Mouse (Mus musculus): ENCODE measurements at regions not wholly inside any gene's neighbourhood (a gene's known extent, or its start where the extent isn't known, plus 50 kb on each side); places are given as distances from the start of the nearest gene placed in this dataset.

GRCm38 (mm10) chrX:68546561-68546960 lies 131.8 kb upstream of the Fmr1 start:
- Histone ChIP-seq H3K27ac (ENCODE audit: insufficient read depth, low read depth) (no peak overlapping the region), H3K4me2 (ENCODE audit: insufficient read depth, low read depth, poor library complexity, severe bottlenecking) (no peak overlapping the region), H3K4me1 (ENCODE audit: control insufficient read depth in 1 of 2, insufficient read depth in 2 of 2) (no peaks in the 10 kb centered on the region), H3K4me3 (replicated peaks in 1 of 3; ENCODE audit: low read depth in 2 of 3, low read length in 2 of 3, poor library complexity in 1 of 3) (no peak overlapping the region), H3K9ac (ENCODE audit: insufficient read depth, low read depth) (no peak overlapping the region), H3K79me2 (replicated peaks; ENCODE audit: control insufficient read depth, extremely low read depth, insufficient read depth, poor library complexity, severe bottlenecking) (no peaks in the 10 kb centered on the region), H3K36me3 (replicated peaks in 1 of 2; ENCODE audit: control insufficient read depth in 1 of 2, insufficient read depth in 1 of 2, low read length in 1 of 2) (no peaks in the 10 kb centered on the region), H3K9me3 (replicated peaks; ENCODE audit: low read length) (no peaks in the 10 kb centered on the region), H3K27me3 (replicated peaks) (no peaks in the 10 kb centered on the region)
- dilution Hi-C loops (cut with MboI; ENCODE audit: extremely low pct_ligation_motif_present, extremely low pct_unique_long_range_greater_than_20kb, low sequenced_read_pairs) (no loop called here), in situ Hi-C loops (cut with MboI; ENCODE audit: low pct_ligation_motif_present, low pct_unique_long_range_greater_than_20kb, low sequenced_read_pairs) (no loop called here)
- DNase-seq (ENCODE audit: extremely low read depth), result no peak
- no peak for TF ChIP-seq PAX5 (IDR thresholded peaks at IDR 0.05; ENCODE audit: low read length)
- TF ChIP-seq BHLHE40 (IDR thresholded peaks at IDR 0.05; ENCODE audit: low read depth, low read length), result no peak
- TF ChIP-seq MAZ (IDR thresholded peaks at IDR 0.05; ENCODE audit: low read depth, low read length), result no peak
- TF ChIP-seq ZMIZ1 (IDR thresholded peaks at IDR 0.05; ENCODE audit: low read depth, low read length), result no peak
- no peak for TF ChIP-seq MAFK (IDR thresholded peaks at IDR 0.05; ENCODE audit: insufficient replicate concordance, low read length)
- no peak for TF ChIP-seq USF1 (IDR thresholded peaks at IDR 0.05; ENCODE audit: low read depth, low read length)
- no peak for TF ChIP-seq KAT2A (IDR thresholded peaks at IDR 0.05; ENCODE audit: insufficient replicate concordance, low read length)
- TF ChIP-seq EP300 (IDR thresholded peaks at IDR 0.05; ENCODE audit: low read length), result no peak
- no peak for TF ChIP-seq UBTF (IDR thresholded peaks at IDR 0.05; ENCODE audit: low read depth, low read length)
- no peak for TF ChIP-seq NRF1 (IDR thresholded peaks at IDR 0.05; ENCODE audit: low read depth, low read length)
- no peak for TF ChIP-seq MAX (IDR thresholded peaks at IDR 0.05; ENCODE audit: low read length)
- no peak for TF ChIP-seq ELF1 (IDR thresholded peaks at IDR 0.05; ENCODE audit: low read depth, low read length)
- TF ChIP-seq POLR2A (IDR thresholded peaks at IDR 0.05; ENCODE audit: low read depth, low read length), result no peak
- TF ChIP-seq RAD21 (IDR thresholded peaks at IDR 0.05; ENCODE audit: low read depth, low read length), result no peak
- TF ChIP-seq CHD2 (IDR thresholded peaks at IDR 0.05; ENCODE audit: low read length), result no peak

DNA sequence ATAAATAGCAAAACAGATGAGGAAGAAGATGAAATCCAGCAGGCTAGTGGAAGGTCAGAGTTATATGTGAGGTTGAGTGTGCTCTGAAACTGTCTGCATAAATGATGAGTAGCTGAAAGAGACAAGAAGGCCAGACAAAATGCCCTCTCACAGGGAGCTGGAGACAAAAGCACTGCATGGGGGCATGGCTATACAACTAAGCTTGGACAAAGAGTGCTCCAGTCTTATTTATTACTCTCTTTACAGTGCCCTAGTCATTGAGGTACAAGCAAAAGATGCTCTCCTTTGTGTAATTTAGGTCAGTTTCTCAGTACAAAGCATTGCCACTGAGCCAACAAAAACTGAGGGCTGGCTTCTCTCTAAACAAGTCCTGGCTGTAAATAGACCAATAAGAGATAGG lies 124.3 kb upstream of the Fmr1 start:
- Histone ChIP-seq H3K36me3 (replicated peaks in 1 of 2; ENCODE audit: control insufficient read depth in 1 of 2, insufficient read depth in 1 of 2, low read length in 1 of 2) (no peaks in the 10 kb centered on the region), H3K4me2 (ENCODE audit: insufficient read depth, low read depth, poor library complexity, severe bottlenecking) (no peak overlapping the region), H3K27me3 (replicated peaks) (no peaks in the 10 kb centered on the region), H3K4me3 (replicated peaks in 1 of 3; ENCODE audit: low read depth in 2 of 3, low read length in 2 of 3, poor library complexity in 1 of 3) (no peak overlapping the region), H3K9me3 (replicated peaks; ENCODE audit: low read length) (no peaks in the 10 kb centered on the region), H3K9ac (ENCODE audit: insufficient read depth, low read depth) (no peak overlapping the region), H3K4me1 (ENCODE audit: control insufficient read depth in 1 of 2, insufficient read depth in 2 of 2) (no peaks in the 10 kb centered on the region), H3K79me2 (replicated peaks; ENCODE audit: control insufficient read depth, extremely low read depth, insufficient read depth, poor library complexity, severe bottlenecking) (no peaks in the 10 kb centered on the region), H3K27ac (ENCODE audit: insufficient read depth, low read depth) (no peak overlapping the region)
- in situ Hi-C loops (cut with MboI; ENCODE audit: low pct_ligation_motif_present, low pct_unique_long_range_greater_than_20kb, low sequenced_read_pairs) (no loop called here), dilution Hi-C loops (cut with MboI; ENCODE audit: extremely low pct_ligation_motif_present, extremely low pct_unique_long_range_greater_than_20kb, low sequenced_read_pairs) (no loop called here)
- no peak for DNase-seq (ENCODE audit: extremely low read depth)
- no peak for TF ChIP-seq MAX (IDR thresholded peaks at IDR 0.05; ENCODE audit: low read length)
- TF ChIP-seq NELFE (IDR thresholded peaks at IDR 0.05; ENCODE audit: low read depth, low read length), result no peak
- TF ChIP-seq KAT2A (IDR thresholded peaks at IDR 0.05; ENCODE audit: insufficient replicate concordance, low read length), result no peak
- TF ChIP-seq MYC (IDR thresholded peaks at IDR 0.05; ENCODE audit: low read depth, low read length), result no peak
- TF ChIP-seq ZNF384 (IDR thresholded peaks at IDR 0.05; ENCODE audit: low read depth, low read length), result no peak
- no peak for TF ChIP-seq PAX5 (IDR thresholded peaks at IDR 0.05; ENCODE audit: low read length)
- TF ChIP-seq HCFC1 (IDR thresholded peaks at IDR 0.05; ENCODE audit: low read depth, low read length), result no peak
- TF ChIP-seq E2F4 (IDR thresholded peaks at IDR 0.05; ENCODE audit: insufficient replicate concordance, low read depth, low read length), result no peak
- no peak for TF ChIP-seq GABPA (IDR thresholded peaks at IDR 0.05; ENCODE audit: insufficient replicate concordance, low read depth, low read length)
- TF ChIP-seq RCOR1 (conservative IDR thresholded peaks at IDR 0.05; ENCODE audit: low read depth, low read length), result no peak
- no peak for TF ChIP-seq MXI1 (IDR thresholded peaks at IDR 0.05; ENCODE audit: low read depth, low read length)
- no peak for TF ChIP-seq CHD1 (IDR thresholded peaks at IDR 0.05; ENCODE audit: low read depth, low read length)
- TF ChIP-seq POLR2AphosphoS2 (IDR thresholded peaks at IDR 0.05; ENCODE audit: low read depth, low read length), result no peak
- no peak for TF ChIP-seq IRF4 (IDR thresholded peaks at IDR 0.05; ENCODE audit: low read depth, low read length)
- no peak for TF ChIP-seq SMC3 (IDR thresholded peaks at IDR 0.05; ENCODE audit: low read depth, low read length)
- TF ChIP-seq JUND (conservative IDR thresholded peaks at IDR 0.05; ENCODE audit: low read depth, low read length), result no peak
- TF ChIP-seq ZC3H11A (IDR thresholded peaks at IDR 0.05; ENCODE audit: low read depth, low read length), result no peak
- no peak for TF ChIP-seq JUN (IDR thresholded peaks at IDR 0.05; ENCODE audit: insufficient read depth, low read depth, low read length)
- no peak for TF ChIP-seq ETS1 (conservative IDR thresholded peaks at IDR 0.05; ENCODE audit: low read depth, low read length)

All from CH12.LX (cell line).